Mouse (Mus musculus) midbrain, postnatal 0 days (tissue): ENCODE data around the gene Cdh4. TPM values are rescaled to one million over a fixed set of nuclear protein-coding genes. Genes with fewer than 3 reads are reported as not detected.

Source experiments
- ATAC-seq: fragments of 200-750 bp; cut with Nextera tagmentation; 2 replicates; pipeline ENCODE4 v1.8.0; 2017; ENCODE audit warnings: moderate number of reproducible peaks, mild to moderate bottlenecking, moderate TSS enrichment, moderate library complexity; ENCODE audit not compliant: low FRiP score
- DNase-seq: peaks from one replicate; pipeline ENCODE4 v3.0.0-alpha.2; 2015; ENCODE audit warnings: low spot score
- H3K27ac ChIP-seq: fragments of 300-500 bp; sonication (generic); 2 replicates; pipeline ENCODE4 v1.5.1; 2014; ENCODE audit warnings: low read depth, mild to moderate bottlenecking, low read length, mixed read lengths
- H3K27me3 ChIP-seq: fragments of 300-500 bp; sonication (generic); 2 replicates; pipeline ENCODE4 v1.6.1; 2014; ENCODE audit warnings: low read length, control low read depth, mixed read lengths; ENCODE audit not compliant: insufficient read depth
- H3K36me3 ChIP-seq: fragments of 300-500 bp; sonication (generic); 2 replicates; pipeline ENCODE4 v1.6.1; 2014; ENCODE audit warnings: low read length, control low read depth, mixed read lengths; ENCODE audit not compliant: insufficient read depth
- H3K4me1 ChIP-seq: fragments of 300-500 bp; sonication (generic); 2 replicates; pipeline ENCODE4 v1.6.1; 2014; ENCODE audit warnings: mild to moderate bottlenecking, control low read depth, antibody characterized with exemption, low read length, mixed read lengths; ENCODE audit not compliant: insufficient read depth
- H3K4me2 ChIP-seq: fragments of 300-500 bp; sonication (generic); 2 replicates; pipeline ENCODE4 v1.6.1; 2014; ENCODE audit warnings: low read depth, mild to moderate bottlenecking, low read length, mixed read lengths; ENCODE audit not compliant: poor library complexity, severe bottlenecking
- H3K4me3 ChIP-seq: fragments of 300-500 bp; sonication (generic); 2 replicates; pipeline ENCODE4 v1.5.1; 2014; ENCODE audit warnings: low read depth, mild to moderate bottlenecking, low read length, moderate library complexity
- H3K9ac ChIP-seq: fragments of 300-500 bp; sonication (generic); replicated peaks from 2 replicates; pipeline ENCODE4 v1.6.1; 2014; ENCODE audit warnings: mild to moderate bottlenecking, low read length, moderate library complexity, mixed read lengths; ENCODE audit not compliant: poor library complexity, severe bottlenecking
- H3K9me3 ChIP-seq: fragments of 300-500 bp; sonication (generic); 2 replicates; pipeline ENCODE4 v1.6.1; 2016; ENCODE audit warnings: low read length, control low read depth
- CTCF ChIP-seq: IDR thresholded peaks from 2 replicates; pipeline ENCODE4 v1.5.1; 2016; ENCODE audit warnings: antibody characterized with exemption, mild to moderate bottlenecking
- WGBS: fragments of 180-500 bp; shearing (Covaris S2); extraction: QIAGEN DNeasy Blood & Tissue Kit; methylation state at CpG from one replicate; pipeline ENCODE4 v1.1.7; 2014; 5-methylcytosine and 5-hydroxymethylcytosine counted together
- polyA plus RNA-seq: library from polyadenylated mRNA; unstranded; fragments of >200 nt; fragmentation: Nextera tagmentation; extraction: Ambion mirVana; gene quantifications from 2 replicates; pipeline ENCODE4 v1.2.1, GENCODE M21; 2015
- total RNA-seq: library from RNA; depleted of rRNA; stranded (reverse); fragments of >200 nt; gene quantifications from 2 replicates; pipeline ENCODE4 v1.2.3, GENCODE M21; 2014

Gene Cdh4
- total and polyA plus RNA-seq, 2 experiments from 2014 or later, result 64.9 to 86.6 TPM

GRCm38 (mm10) chr2:179921021-179921653 is 478.9 kb downstream of the Cdh4 start:
- no peak for ATAC-seq
- Histone ChIP-seq H3K9me3 (no peaks in the 10 kb centered on the region), H3K9ac (no peak overlapping the region), H3K4me3 (no peak overlapping the region), H3K36me3 (peaks cover 54% of the 10 kb centered on the region), H3K4me1 (no peaks in the 10 kb centered on the region), H3K27me3 (no peaks in the 10 kb centered on the region), H3K4me2 (no peak overlapping the region), H3K27ac (no peak overlapping the region)
- TF ChIP-seq CTCF, result peak; percentile 17; the same call in 1 of the 2 replicates
- DNase-seq, result peak; percentile 12
- WGBS, result 89% methylated on average over 8 of the region's 8 CpGs

- no peaks in the 10 kb centered on the region for H3K27me3 ChIP-seq
- no peaks in the 10 kb centered on the region for H3K9me3 ChIP-seq
- TF ChIP-seq CTCF, result no peak
- no peak overlapping the region for H3K4me3 ChIP-seq
- H3K9ac ChIP-seq, result no peak overlapping the region
- no peak overlapping the region for H3K4me2 ChIP-seq
- DNase-seq (no peak), ATAC-seq (no peak)
- 94% methylated on average over 6 of the region's 6 CpGs for WGBS
- H3K4me1 ChIP-seq, result no peaks in the 10 kb centered on the region
- H3K27ac ChIP-seq, result no peak overlapping the region
- H3K36me3 ChIP-seq, result peaks cover 61% of the 10 kb centered on the region
These were observed 481.8 kb downstream of the Cdh4 start for GRCm38 (mm10) chr2:179924038-179924437.

- ATAC-seq (no peak), DNase-seq (no peak)
- Histone ChIP-seq H3K9ac (no peak overlapping the region), H3K4me2 (no peak overlapping the region), H3K4me1 (no peaks in the 10 kb centered on the region), H3K27ac (no peak overlapping the region), H3K9me3 (no peaks in the 10 kb centered on the region), H3K27me3 (no peaks in the 10 kb centered on the region), H3K36me3 (peaks cover 52% of the 10 kb centered on the region), H3K4me3 (no peak overlapping the region)
- WGBS, result 94% methylated on average over 13 of the region's 13 CpGs
- TF ChIP-seq CTCF, result no peak
These were observed 486.9 kb downstream of the Cdh4 start for GRCm38 (mm10) chr2:179929166-179929565.

GRCm38 (mm10) chr2:179931741-179932140 is 489.5 kb downstream of the Cdh4 start:
- H3K4me3 ChIP-seq, result no peak overlapping the region
- H3K9me3 ChIP-seq, result no peaks in the 10 kb centered on the region
- H3K27ac ChIP-seq, result no peak overlapping the region
- no peaks in the 10 kb centered on the region for H3K4me1 ChIP-seq
- no peak for TF ChIP-seq CTCF
- peaks cover 38% of the 10 kb centered on the region for H3K36me3 ChIP-seq
- H3K9ac ChIP-seq, result no peak overlapping the region
- DNase-seq (no peak), ATAC-seq (no peak)
- H3K4me2 ChIP-seq, result no peak overlapping the region
- no peaks in the 10 kb centered on the region for H3K27me3 ChIP-seq
- 91% methylated on average over 16 of the region's 16 CpGs for WGBS

- Histone ChIP-seq H3K4me3 (no peak overlapping the region), H3K9me3 (no peaks in the 10 kb centered on the region), H3K27me3 (no peaks in the 10 kb centered on the region), H3K36me3 (peaks cover 31% of the 10 kb centered on the region), H3K9ac (no peak overlapping the region), H3K4me1 (no peaks in the 10 kb centered on the region), H3K4me2 (no peak overlapping the region), H3K27ac (no peak overlapping the region)
- no peak for ATAC-seq
- 79% methylated on average over 3 of the region's 3 CpGs for WGBS
- no peak for TF ChIP-seq CTCF
- DNase-seq, result no peak
These were observed 491.9 kb downstream of the Cdh4 start for GRCm38 (mm10) chr2:179934165-179934564.

- no peak overlapping the region for H3K27ac ChIP-seq
- no peak overlapping the region for H3K4me2 ChIP-seq
- ATAC-seq (no peak), DNase-seq (no peak)
- TF ChIP-seq CTCF, result no peak
- whole genome bisulfite sequencing, result 89% methylated on average over 4 of the region's 4 CpGs
- no peaks in the 10 kb centered on the region for H3K9me3 ChIP-seq
- no peaks in the 10 kb centered on the region for H3K27me3 ChIP-seq
- no peak overlapping the region for H3K4me3 ChIP-seq
- H3K9ac ChIP-seq, result no peak overlapping the region
- peaks cover 13% of the 10 kb centered on the region for H3K36me3 ChIP-seq
- no peaks in the 10 kb centered on the region for H3K4me1 ChIP-seq
These were observed 494.9 kb downstream of the Cdh4 start for GRCm38 (mm10) chr2:179937091-179937490.
